Comparison of ENCODE assay signal across 10 mouse cellular contexts in genomic region chr9:54037717-54038116, GRCm38 (mm10). TPM values are rescaled to one million over a fixed set of nuclear protein-coding genes. Genes with fewer than 3 reads are reported as not detected.
A peak's percentile ranks its signal among the peaks of the same experiment; 100 is the strongest.
DNase-seq lines count a peak whose midpoint lies in the region; ATAC-seq lines count a peak whose summit lies in the region.
"Had no signal": no experiment of that assay in that cellular context is flagged by ENCODE, and none has a peak within 500 bp of the region (broad histone marks: within the 10 kb centered on the region; RNA-seq: fewer than 3 reads in every experiment).

No protein-coding gene starts in this region.

- H3K36me3 ChIP-seq in forebrain, embryonic 16.5 days (ENCODE audit: control insufficient read depth, insufficient read depth) = no peaks in the 10 kb centered on the region
- H3K36me3 ChIP-seq: lung, embryonic 15.5 days had no signal

- peaks cover 2% of the 10 kb centered on the region; the same call in 1 of the 2 replicates for H3K4me1 ChIP-seq in forebrain, embryonic 16.5 days (replicated peaks; ENCODE audit: control insufficient read depth, insufficient read depth, low read length)
- H3K4me1 ChIP-seq: lung, embryonic 15.5 days had no signal

- no peaks in the 10 kb centered on the region for H3K9me3 ChIP-seq in forebrain, embryonic 16.5 days (ENCODE audit: control insufficient read depth, low read length)
- H3K9me3 ChIP-seq: lung, embryonic 15.5 days had no signal

- ATAC-seq in forebrain, embryonic 16.5 days = peak; percentile 67; the same call in 1 of the 2 replicates
- ATAC-seq in erythroid progenitor cell, adult 5-6 weeks (replicated peaks; ENCODE audit: low FRiP score, poor library complexity, severe bottlenecking) = no peak

- no peak overlapping the region for H3K4me3 ChIP-seq in forebrain, embryonic 16.5 days (replicated peaks; ENCODE audit: low read length)
- H3K4me3 ChIP-seq: lung, embryonic 15.5 days had no signal

- no peak overlapping the region for H3K9ac ChIP-seq in forebrain, embryonic 16.5 days (replicated peaks; ENCODE audit: low read depth, low read length)
- H3K9ac ChIP-seq: lung, embryonic 15.5 days had no signal

- no peak overlapping the region for H3K4me2 ChIP-seq in forebrain, embryonic 16.5 days (ENCODE audit: low read length)
- H3K4me2 ChIP-seq: heart, embryonic 11.5 days; lung, embryonic 15.5 days had no signal

- WGBS in forebrain, embryonic 16.5 days = 27% methylated on average over 9 of the region's 9 CpGs

- H3K27ac ChIP-seq in forebrain, embryonic 16.5 days (ENCODE audit: low read length) = no peak overlapping the region
- H3K27ac ChIP-seq: lung, embryonic 15.5 days had no signal

- H3K27me3 ChIP-seq in forebrain, embryonic 16.5 days (replicated peaks; ENCODE audit: control insufficient read depth, insufficient read depth, low read length) = no peaks in the 10 kb centered on the region
- H3K27me3 ChIP-seq: lung, embryonic 15.5 days had no signal

- peak; percentile 6 for DNase-seq in left cerebral cortex, adult 11 months (ENCODE audit: low spot score)
- no peak for DNase-seq in left cerebral cortex, adult 8-10 months (ENCODE audit: low spot score in 2 of 2)
- DNase-seq in layer of hippocampus, adult 9-10 months (ENCODE audit: low spot score) = peak; percentile 11
- peak; percentile 22 for DNase-seq in right cerebral cortex, postnatal 25 days
- no peak for DNase-seq in kidney, adult 8-10 months
- DNase-seq: thymus, postnatal 4 days had no signal

RNA-seq across cellular contexts. Expression of gene Tnfaip8l3, which starts 30.5 kb away (rescaled TPM):
- 1 to 10 TPM; 8.0 to 10.0 (median 8.2) TPM for total RNA-seq in left cerebral cortex, adult 8-10 months (2022)
- polyA plus RNA-seq in forebrain, embryonic 16.5 days (2015; fragmentation: Nextera tagmentation; extraction: Ambion mirVana) = 0.51 and 0.63 TPM in 2 replicates
- total RNA-seq in erythroid progenitor cell, adult 5-6 weeks (2015; ENCODE audit: low replicate concordance) = not detected in 2 replicates
- not detected in 2 replicates for total RNA-seq in erythroid progenitor cell, adult 5-6 weeks (2017; ENCODE audit: low replicate concordance)

Comparison
In these comparisons a context has a peak if more than half of its experiments do, and no peak if none do; other contexts are left out.
1. DNase-seq: peak in left cerebral cortex, adult 11 months (single experiment), layer of hippocampus, adult 9-10 months (single experiment) and right cerebral cortex, postnatal 25 days (single experiment); none in left cerebral cortex, adult 8-10 months (0 of 2) and kidney, adult 8-10 months (0 of 2).
2. RNA of gene Tnfaip8l3, which starts 30.5 kb away (total RNA-seq): 8.0 to 10.0 TPM in left cerebral cortex, adult 8-10 months; not detected in erythroid progenitor cell, adult 5-6 weeks; every median in the first group is over 4 times any median in the second.